Mouse (Mus musculus) limb, embryonic 12.5 days (tissue): Measurements from ENCODE around the gene Il11ra1. TPM values are rescaled to one million over a fixed set of nuclear protein-coding genes. Genes with fewer than 3 reads are reported as not detected.

Experiments
- ATAC-seq: fragments of 200-750 bp; cut with Nextera tagmentation; 2 replicates; pipeline ENCODE4 v1.8.0; 2017; ENCODE audit warnings: low read depth, moderate TSS enrichment; ENCODE audit not compliant: insufficient number of reproducible peaks, insufficient read depth, low FRiP score, low TSS enrichment
- H3K27ac ChIP-seq: fragments of 300-500 bp; sonication (generic); 2 replicates; pipeline ENCODE4 v1.5.1; 2016; ENCODE audit warnings: mild to moderate bottlenecking, moderate library complexity
- H3K27me3 ChIP-seq: fragments of 300-500 bp; sonication (generic); 2 replicates; pipeline ENCODE4 v1.6.1; 2016; ENCODE audit warnings: mild to moderate bottlenecking, moderate library complexity
- H3K36me3 ChIP-seq: fragments of 300-500 bp; sonication (generic); 2 replicates; pipeline ENCODE4 v1.6.1; 2016; ENCODE audit warnings: mild to moderate bottlenecking, moderate library complexity
- H3K4me1 ChIP-seq: fragments of 300-500 bp; sonication (generic); replicated peaks from 2 replicates; pipeline ENCODE4 v1.6.1; 2016
- H3K4me2 ChIP-seq: fragments of 300-500 bp; sonication (generic); 2 replicates; pipeline ENCODE4 v1.6.1; 2016; ENCODE audit warnings: mild to moderate bottlenecking, moderate library complexity
- H3K4me3 ChIP-seq: fragments of 300-500 bp; sonication (generic); replicated peaks from 2 replicates; pipeline ENCODE4 v1.5.1; 2016; ENCODE audit warnings: mild to moderate bottlenecking
- H3K9ac ChIP-seq: fragments of 300-500 bp; sonication (generic); replicated peaks from 2 replicates; pipeline ENCODE4 v1.6.1; 2016; ENCODE audit warnings: mild to moderate bottlenecking, moderate library complexity
- H3K9me3 ChIP-seq: fragments of 300-500 bp; sonication (generic); 2 replicates; pipeline ENCODE4 v1.6.1; 2016; ENCODE audit warnings: mild to moderate bottlenecking, moderate library complexity
- WGBS: fragments of 180-500 bp; shearing (Covaris S2); methylation state at CpG from one replicate; pipeline ENCODE4 v1.1.7; 2016; 5-methylcytosine and 5-hydroxymethylcytosine counted together
- polyA plus RNA-seq: library from polyadenylated mRNA; unstranded; fragments of >200 nt; fragmentation: Nextera tagmentation; extraction: Ambion mirVana; gene quantifications from 2 replicates; pipeline ENCODE4 v1.2.1, GENCODE M21; 2016

Il11ra1 gene
- polyA plus RNA-seq, 1 experiment from 2014 or later = 302 TPM

DNA sequence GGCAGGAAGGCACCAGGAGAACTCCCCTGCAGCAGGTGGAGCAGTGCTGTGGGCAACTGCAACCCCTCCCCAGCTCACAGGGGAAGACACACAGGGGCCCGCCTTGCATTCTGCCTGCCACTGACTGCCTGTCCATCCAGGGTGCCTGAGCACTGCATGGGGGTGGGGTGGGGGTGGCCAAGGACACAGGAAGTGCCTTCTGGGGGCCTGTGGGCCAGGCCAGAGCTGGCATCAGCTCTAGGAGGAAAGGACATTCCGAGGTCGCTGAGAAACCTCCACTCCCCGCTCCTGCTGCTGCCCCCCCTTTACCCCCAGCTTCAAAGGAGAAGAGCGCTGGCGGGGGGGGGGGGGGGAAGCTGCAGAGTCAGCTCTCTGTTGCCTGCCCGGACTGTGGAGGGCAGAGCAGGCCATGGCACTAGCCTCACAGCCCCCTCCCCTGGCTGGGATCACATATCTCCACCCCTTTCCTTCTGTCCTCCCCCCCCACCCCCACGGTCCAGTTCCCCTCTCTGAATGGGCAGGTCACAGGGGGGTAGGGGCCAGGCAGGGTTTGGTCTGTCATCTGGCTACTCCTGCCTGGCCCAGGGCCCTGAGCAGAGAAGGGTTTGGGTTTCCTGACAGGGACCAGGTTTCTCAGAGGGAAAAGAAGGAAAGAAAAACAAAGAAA, 34.6 kb upstream of the Il11ra1 start:
- H3K9ac ChIP-seq = peak overlapping the region; percentile 45
- peaks cover 56% of the 10 kb centered on the region for H3K4me1 ChIP-seq
- peak overlapping the region; percentile 56; the same call in 1 of the 2 replicates for H3K27ac ChIP-seq
- H3K36me3 ChIP-seq = no peaks in the 10 kb centered on the region
- ATAC-seq = no peak
- H3K9me3 ChIP-seq = no peaks in the 10 kb centered on the region
- WGBS = 3% methylated on average over 5 of the region's 8 CpGs
- no peak overlapping the region for H3K4me3 ChIP-seq
- H3K27me3 ChIP-seq = peaks cover 94% of the 10 kb centered on the region
- 0 out of 2 replicates have a peak overlapping the region, but pooled peaks have one; percentile 6 for H3K4me2 ChIP-seq

DNA sequence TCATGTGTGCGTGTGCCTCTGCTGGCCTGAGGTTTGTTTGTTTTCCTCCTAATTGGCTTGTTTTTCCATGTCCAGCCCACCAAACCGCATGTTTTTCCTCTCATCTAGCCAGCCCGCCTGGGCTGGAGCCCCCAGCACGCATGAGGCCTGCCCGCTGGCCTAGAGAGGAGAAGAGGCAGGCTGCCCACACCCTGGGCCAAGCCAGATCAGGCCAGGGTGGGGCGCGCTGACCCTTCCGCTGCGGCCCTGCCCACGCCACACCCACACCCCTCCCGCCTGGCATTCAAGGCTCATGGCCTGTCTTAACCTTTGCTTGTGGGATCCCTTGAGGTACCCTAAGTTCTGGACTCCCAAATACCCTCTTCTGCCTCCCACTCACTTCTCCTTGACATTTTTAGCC, 33.1 kb upstream of the Il11ra1 start:
- peaks cover 50% of the 10 kb centered on the region for H3K4me1 ChIP-seq
- 83% methylated on average over 11 of the region's 11 CpGs for WGBS

DNA sequence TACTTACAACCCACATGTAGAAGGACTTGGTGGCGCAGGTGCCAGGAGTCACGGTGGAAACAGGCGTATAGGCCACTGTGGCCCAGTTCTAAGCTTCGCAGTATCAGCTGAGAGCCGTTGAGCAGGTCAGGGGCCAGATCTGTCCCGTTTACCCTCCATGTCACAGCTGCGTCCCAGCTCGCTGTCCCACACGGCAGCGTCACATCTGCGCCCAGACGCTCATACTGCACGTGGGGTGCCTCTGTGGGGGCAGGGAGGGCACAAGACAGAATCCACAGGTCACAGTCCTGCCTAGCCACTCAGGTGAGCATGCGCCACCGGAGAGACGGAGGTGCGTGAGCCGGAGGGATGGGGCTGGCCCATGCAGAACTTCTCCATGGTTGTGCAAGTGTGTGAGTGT, 29.0 kb upstream of the Il11ra1 start:
- H3K4me2 ChIP-seq = no peak overlapping the region
- WGBS = 78% methylated on average over 18 of the region's 18 CpGs
- no peak overlapping the region for H3K9ac ChIP-seq
- no peaks in the 10 kb centered on the region for H3K36me3 ChIP-seq
- H3K27ac ChIP-seq = no peak overlapping the region
- no peaks in the 10 kb centered on the region for H3K9me3 ChIP-seq
- peaks cover 24% of the 10 kb centered on the region for H3K4me1 ChIP-seq
- ATAC-seq = no peak
- no peak overlapping the region for H3K4me3 ChIP-seq
- peaks cover 99% of the 10 kb centered on the region for H3K27me3 ChIP-seq

More for the DNA sequence above, 33.1 kb upstream of the Il11ra1 start:
- Histone ChIP-seq H3K36me3 (no peaks in the 10 kb centered on the region), H3K27ac (no peak overlapping the region), H3K9me3 (no peaks in the 10 kb centered on the region), H3K9ac (no peak overlapping the region), H3K4me2 (no peak overlapping the region), H3K4me3 (no peak overlapping the region), H3K27me3 (peaks cover 99% of the 10 kb centered on the region)
- ATAC-seq = no peak

DNA sequence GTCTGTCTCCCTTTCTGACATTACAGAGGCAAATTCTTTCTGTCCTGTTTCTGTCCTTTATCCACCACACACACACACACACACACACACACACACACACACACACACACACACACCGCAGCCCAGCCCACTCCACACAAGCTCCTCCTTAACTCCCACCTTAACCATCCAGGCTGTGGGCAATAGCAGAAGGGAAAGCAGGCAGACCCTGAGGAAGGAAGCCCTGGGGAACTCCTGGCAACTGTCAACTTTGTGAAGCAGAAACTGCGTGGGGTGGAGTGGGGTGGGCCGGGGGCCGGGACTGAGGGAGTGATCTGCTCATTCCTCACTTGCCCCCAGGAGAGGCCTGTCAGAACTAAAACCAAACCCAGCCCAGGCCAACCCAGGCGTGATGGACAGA, 28.3 kb upstream of the Il11ra1 start:
- no peak overlapping the region for H3K9ac ChIP-seq
- H3K4me2 ChIP-seq = peak overlapping the region; percentile 36
- H3K36me3 ChIP-seq = no peaks in the 10 kb centered on the region
- ATAC-seq = 0 out of 2 replicates have a peak, but pooled peaks have one; percentile 7
- H3K27ac ChIP-seq = no peak overlapping the region
- H3K4me3 ChIP-seq = no peak overlapping the region
- H3K27me3 ChIP-seq = peaks cover 100% of the 10 kb centered on the region
- H3K4me1 ChIP-seq = peaks cover 30% of the 10 kb centered on the region
- no peaks in the 10 kb centered on the region for H3K9me3 ChIP-seq
- 23% methylated on average over 5 of the region's 5 CpGs for WGBS

DNA sequence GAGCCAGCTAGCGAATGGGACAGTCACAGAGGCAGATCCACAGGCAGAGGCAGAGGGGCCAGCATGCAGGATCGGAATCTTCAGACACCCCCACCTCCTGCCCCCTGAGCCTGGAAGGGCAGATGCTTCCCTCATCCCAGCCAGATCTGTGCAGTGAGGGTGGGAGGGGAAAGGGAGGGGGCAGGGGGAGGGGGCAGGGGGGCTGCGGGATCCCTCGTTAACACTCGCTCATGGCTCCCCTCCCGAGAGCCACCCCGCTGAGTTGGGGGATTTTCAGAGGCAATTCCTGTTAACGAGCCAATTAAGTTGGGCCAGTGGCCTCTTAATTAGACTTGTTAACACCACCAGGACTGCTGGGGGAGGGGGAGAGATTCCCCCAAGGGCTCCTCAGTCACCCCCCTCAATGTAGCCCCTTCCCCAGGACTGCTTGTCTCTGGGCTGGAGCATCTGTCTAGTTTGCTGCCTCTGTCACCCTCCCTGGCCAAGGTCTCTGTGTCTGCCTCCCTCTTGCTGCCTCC, 27.8 kb upstream of the Il11ra1 start:
- peak; percentile 23; the same call in 1 of the 2 replicates for ATAC-seq
- Histone ChIP-seq H3K4me2 (peak overlapping the region; percentile 36), H3K9me3 (no peaks in the 10 kb centered on the region), H3K27me3 (peaks cover 100% of the 10 kb centered on the region), H3K4me1 (peaks cover 36% of the 10 kb centered on the region), H3K4me3 (no peak overlapping the region), H3K36me3 (no peaks in the 10 kb centered on the region), H3K27ac (no peak overlapping the region), H3K9ac (peak overlapping the region; percentile 40)
- 6% methylated on average over 8 of the region's 8 CpGs for WGBS

DNA sequence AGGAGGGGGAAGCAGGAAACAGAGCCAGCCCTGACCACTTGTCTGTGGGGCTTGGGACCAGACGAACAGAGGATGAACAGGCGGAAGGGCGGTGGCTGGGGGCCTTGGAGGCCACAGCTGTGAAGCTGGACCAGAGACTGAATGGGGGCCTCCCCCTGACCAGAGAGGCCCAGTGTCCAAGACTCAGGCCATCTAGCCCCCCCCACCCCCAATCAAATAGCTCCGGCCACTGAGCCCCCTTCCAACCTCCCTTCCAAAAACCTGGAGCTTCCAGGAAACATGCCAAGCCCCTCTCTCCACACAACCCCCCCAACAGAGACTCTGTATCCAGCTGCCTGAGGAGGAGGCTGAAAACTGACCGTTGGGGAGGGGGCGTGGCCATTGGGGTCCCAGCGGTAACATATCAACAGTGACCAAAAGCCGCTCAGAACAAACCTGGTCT, 27.2 kb upstream of the Il11ra1 start:
- Histone ChIP-seq H3K27me3 (peaks cover 100% of the 10 kb centered on the region), H3K36me3 (no peaks in the 10 kb centered on the region), H3K9ac (no peak overlapping the region; the same call in 1 of the 2 replicates), H3K4me3 (no peak overlapping the region), H3K4me2 (peak overlapping the region; percentile 36; the same call in 1 of the 2 replicates), H3K4me1 (peaks cover 41% of the 10 kb centered on the region), H3K9me3 (no peaks in the 10 kb centered on the region), H3K27ac (no peak overlapping the region)
- no peak for ATAC-seq
- 15% methylated on average over 8 of the region's 8 CpGs for WGBS

DNA sequence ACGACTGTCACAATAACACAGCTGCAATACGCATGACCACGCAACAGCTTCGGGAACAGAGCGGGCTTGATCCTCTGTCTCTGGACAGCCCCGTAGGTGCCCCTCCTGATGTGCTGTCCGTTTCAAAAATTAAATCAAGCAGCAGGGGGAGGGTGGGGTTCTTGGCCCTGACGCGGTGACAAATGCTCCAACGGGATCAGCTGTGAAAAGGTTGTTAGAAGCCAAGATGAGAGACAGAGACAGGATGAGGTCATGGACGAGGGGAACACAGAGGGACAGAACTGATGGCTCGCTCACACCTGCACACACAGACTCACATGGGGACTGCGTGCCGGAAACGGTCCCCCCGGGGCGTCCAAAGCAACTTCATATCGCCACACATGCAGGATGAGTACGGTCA, 26.6 kb upstream of the Il11ra1 start:
- Histone ChIP-seq H3K27me3 (peaks cover 100% of the 10 kb centered on the region), H3K4me3 (no peak overlapping the region), H3K36me3 (no peaks in the 10 kb centered on the region), H3K4me1 (peaks cover 43% of the 10 kb centered on the region), H3K9me3 (no peaks in the 10 kb centered on the region), H3K9ac (no peak overlapping the region), H3K27ac (no peak overlapping the region), H3K4me2 (no peak overlapping the region)
- 68% methylated on average over 19 of the region's 19 CpGs for WGBS
- ATAC-seq = no peak

DNA sequence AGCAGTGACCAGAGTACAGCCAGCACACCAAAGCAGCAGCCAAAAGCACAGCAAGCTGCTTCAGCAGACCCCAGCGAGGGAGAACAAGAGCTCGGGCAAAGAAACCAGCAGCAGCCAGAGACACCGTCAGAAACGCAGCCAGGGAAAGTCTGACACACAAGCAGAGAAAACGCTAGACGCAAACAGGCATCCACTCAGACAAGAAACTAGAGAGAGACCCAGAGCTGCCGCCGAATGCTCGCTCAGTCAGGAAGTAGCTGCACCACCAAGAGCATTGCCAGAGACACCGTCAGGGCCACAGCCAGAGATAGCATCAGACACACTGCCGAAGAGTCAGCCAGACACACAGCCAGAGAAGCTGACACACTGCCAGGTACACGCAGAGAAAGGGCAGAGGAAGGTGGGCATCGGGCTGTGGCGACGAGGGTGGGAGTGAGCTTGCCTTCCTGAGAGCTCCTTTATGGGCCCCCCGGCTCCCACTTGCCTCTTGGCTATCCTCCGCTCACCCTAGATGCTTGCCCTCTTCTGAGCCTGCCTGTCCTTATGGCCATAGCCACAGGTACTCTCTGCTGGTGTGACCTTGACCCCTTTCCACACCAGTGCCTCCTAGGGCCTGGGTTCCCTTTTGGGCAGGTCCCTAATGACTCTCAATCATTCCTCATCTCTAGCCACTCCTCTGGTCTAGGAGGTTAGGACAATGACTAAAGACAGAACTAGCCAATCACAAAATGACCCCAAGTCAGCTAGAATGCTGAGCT, 23.4 kb upstream of the Il11ra1 start:
- H3K4me1 ChIP-seq = peaks cover 50% of the 10 kb centered on the region
- 60% methylated on average over 17 of the region's 17 CpGs for whole genome bisulfite sequencing
- H3K9ac ChIP-seq = no peak overlapping the region
- peaks cover 99% of the 10 kb centered on the region for H3K27me3 ChIP-seq
- no peaks in the 10 kb centered on the region for H3K9me3 ChIP-seq
- no peak overlapping the region for H3K4me3 ChIP-seq
- no peak overlapping the region for H3K27ac ChIP-seq
- ATAC-seq = no peak
- H3K4me2 ChIP-seq = no peak overlapping the region
- no peaks in the 10 kb centered on the region for H3K36me3 ChIP-seq

DNA sequence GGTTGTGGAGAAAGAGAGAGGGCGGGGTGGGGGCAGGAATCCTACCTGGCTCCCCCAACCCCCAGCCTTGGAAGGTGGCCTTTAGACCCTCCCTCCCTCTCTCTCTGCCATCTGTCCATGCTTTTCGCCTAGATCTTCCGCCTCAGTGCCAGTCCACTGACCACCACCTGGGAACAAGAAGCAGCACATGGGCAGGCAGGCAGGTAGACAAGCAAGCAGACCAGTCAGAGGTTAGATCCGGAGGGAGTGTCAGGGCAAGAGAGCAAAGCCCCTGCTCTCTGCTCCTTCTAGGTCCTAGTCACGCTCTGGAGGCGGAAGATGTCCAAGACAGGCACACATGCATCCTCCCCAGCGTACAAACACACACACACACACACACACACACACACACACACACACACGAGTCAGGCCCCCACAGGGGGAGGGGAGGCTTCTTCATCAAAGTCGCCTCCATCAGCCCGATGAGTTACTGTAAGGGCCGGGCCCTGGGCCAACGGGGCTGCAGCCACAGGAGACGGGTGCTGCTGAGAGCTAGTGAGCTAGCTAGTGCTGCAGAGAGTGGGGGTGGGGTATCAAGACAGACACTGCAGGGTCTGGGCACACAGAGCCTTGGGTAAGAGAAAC, 22.7 kb upstream of the Il11ra1 start:
- peaks cover 43% of the 10 kb centered on the region for H3K4me1 ChIP-seq
- 50% methylated on average over 11 of the region's 13 CpGs for WGBS
- H3K4me3 ChIP-seq = no peak overlapping the region
- ATAC-seq = no peak
- H3K4me2 ChIP-seq = no peak overlapping the region
- H3K9me3 ChIP-seq = no peaks in the 10 kb centered on the region
- peaks cover 98% of the 10 kb centered on the region for H3K27me3 ChIP-seq
- no peak overlapping the region for H3K9ac ChIP-seq
- H3K36me3 ChIP-seq = no peaks in the 10 kb centered on the region
- no peak overlapping the region for H3K27ac ChIP-seq

DNA sequence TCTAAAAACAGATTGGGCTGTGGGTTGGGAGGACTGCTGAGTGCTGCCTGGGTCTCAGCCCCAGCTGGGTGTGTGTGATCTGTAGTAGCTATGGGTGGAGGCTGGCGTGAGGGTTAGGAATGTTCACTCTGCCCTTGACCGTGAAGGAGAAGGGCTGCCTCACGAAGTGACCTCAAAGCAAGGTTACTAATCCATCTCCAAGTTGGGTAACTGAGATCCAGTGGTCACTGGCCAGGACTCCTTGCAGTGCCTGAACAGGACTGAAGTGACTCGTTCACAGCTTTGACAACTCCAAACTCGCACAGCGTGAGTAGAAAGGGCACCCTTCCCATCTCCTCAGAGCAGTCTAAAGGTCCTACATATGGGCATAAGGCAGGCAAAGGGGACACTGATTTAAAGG, 20.9 kb upstream of the Il11ra1 start:
- ATAC-seq = no peak
- Histone ChIP-seq H3K36me3 (no peaks in the 10 kb centered on the region), H3K4me2 (no peak overlapping the region), H3K27me3 (peaks cover 89% of the 10 kb centered on the region), H3K4me3 (no peak overlapping the region), H3K27ac (no peak overlapping the region), H3K9me3 (no peaks in the 10 kb centered on the region), H3K9ac (no peak overlapping the region), H3K4me1 (peaks cover 42% of the 10 kb centered on the region)
- 81% methylated on average over 6 of the region's 6 CpGs for WGBS

DNA sequence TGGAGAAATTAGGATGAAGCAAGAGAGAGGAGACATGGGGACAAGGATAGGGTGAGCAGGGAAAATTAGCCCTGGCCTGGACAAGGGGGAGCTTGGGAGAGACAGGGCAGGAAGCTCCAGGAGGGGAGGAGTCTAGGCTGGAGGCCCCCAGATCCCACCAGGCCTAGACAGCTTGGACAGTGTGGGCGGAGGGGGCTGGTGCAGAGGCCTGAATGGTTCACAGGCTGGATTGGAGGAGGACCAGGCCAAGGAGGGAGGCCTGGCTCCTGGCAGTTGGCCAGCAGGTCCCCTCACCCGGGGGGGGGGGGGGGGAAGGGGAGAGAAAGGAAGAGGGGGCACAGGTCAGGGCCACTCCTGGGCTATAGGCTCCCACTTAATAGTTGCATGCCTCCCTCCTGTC, 20.5 kb upstream of the Il11ra1 start:
- H3K27ac ChIP-seq = no peak overlapping the region
- H3K4me3 ChIP-seq = no peak overlapping the region
- ATAC-seq = no peak
- H3K9me3 ChIP-seq = no peaks in the 10 kb centered on the region
- no peaks in the 10 kb centered on the region for H3K36me3 ChIP-seq
- H3K4me2 ChIP-seq = no peak overlapping the region
- H3K9ac ChIP-seq = no peak overlapping the region
- peaks cover 88% of the 10 kb centered on the region for H3K27me3 ChIP-seq
- H3K4me1 ChIP-seq = peaks cover 42% of the 10 kb centered on the region
- 70% methylated on average over 1 of the region's 2 CpGs for WGBS
